Mouse (Mus musculus) CH12F3 (cell line): ENCODE results near the gene Olfr586.

Experiments
- in situ Hi-C: fragments of 300-500 bp; cut with MboI; formaldehyde crosslinking; loops from 2 replicates; pipeline ENCODE4 v1.14.3; 2020; ENCODE audit warnings: low sequenced_read_pairs

Gene Olfr586

GRCm38 (mm10) chr7:103125538-103125937, at the start of gene Olfr586:
Gene Olfr586 (minus strand): TSS chr7:103125638.
- in situ Hi-C loops: no loop called here

GRCm38 (mm10) chr7:103169697-103170096, 44.3 kb upstream of the Olfr586 start:
- in situ Hi-C loops: no loop called here

- in situ Hi-C loops: no loop called here
These were observed 30.8 kb upstream of the Olfr586 start, which contains the start of gene Olfr589 for GRCm38 (mm10) chr7:103156256-103156655. Gene Olfr589 (minus strand): TSS chr7:103156356.

- in situ Hi-C loops: no loop called here
These were observed 15.1 kb upstream of the Olfr586 start, which contains the start of gene Olfr588-ps1 for GRCm38 (mm10) chr7:103140579-103140978. Gene Olfr588-ps1 (plus strand): TSS chr7:103140879.

- in situ Hi-C loops: no loop called here
These were observed 6.0 kb downstream of the Olfr586 start for GRCm38 (mm10) chr7:103119406-103119805.

- in situ Hi-C loops: no loop called here
These were observed 28.0 kb downstream of the Olfr586 start, which contains the start of gene Olfr585 for GRCm38 (mm10) chr7:103097420-103097819. Gene Olfr585 (plus strand): TSS chr7:103097720.

- in situ Hi-C loops: no loop called here
These were observed 43.9 kb downstream of the Olfr586 start, which contains the start of gene Olfr584 for GRCm38 (mm10) chr7:103081585-103081984. Gene Olfr584 (plus strand): TSS chr7:103081885.
